Mouse (Mus musculus) forebrain, postnatal 0 days (tissue): ENCODE measurements at regions not wholly inside any gene's neighbourhood (a gene's known extent, or its start where the extent isn't known, plus 50 kb on each side); places are given as distances from the start of the nearest gene placed in this dataset.
A peak's percentile ranks its signal among the peaks of the same experiment; 100 is the strongest.

Source experiments
- ATAC-seq: fragments of 200-750 bp; cut with Nextera tagmentation; 2 replicates; pipeline ENCODE4 v1.8.0; 2017; ENCODE audit warnings: mild to moderate bottlenecking, moderate library complexity
- DNase-seq: peaks from one replicate; pipeline ENCODE4 v3.0.0-alpha.2; 2015
- H3K27ac ChIP-seq: fragments of 300-500 bp; sonication (generic); 2 replicates; pipeline ENCODE4 v1.5.1; 2014; ENCODE audit warnings: low read depth, mild to moderate bottlenecking, antibody characterized with exemption, low read length, moderate library complexity, mixed read lengths
- H3K27me3 ChIP-seq: fragments of 300-500 bp; sonication (generic); 2 replicates; pipeline ENCODE4 v1.6.1; 2014; ENCODE audit warnings: mild to moderate bottlenecking, low read length, mixed read lengths; ENCODE audit not compliant: insufficient read depth
- H3K36me3 ChIP-seq: fragments of 300-500 bp; sonication (generic); 2 replicates; pipeline ENCODE4 v1.6.1; 2014; ENCODE audit warnings: mild to moderate bottlenecking, moderate library complexity; ENCODE audit not compliant: insufficient read depth
- H3K4me1 ChIP-seq: fragments of 300-500 bp; sonication (generic); 2 replicates; pipeline ENCODE4 v1.6.1; 2014; ENCODE audit warnings: antibody characterized with exemption; ENCODE audit not compliant: insufficient read depth
- H3K4me2 ChIP-seq: fragments of 300-500 bp; sonication (generic); 2 replicates; pipeline ENCODE4 v1.6.1; 2014; ENCODE audit warnings: low read depth, mild to moderate bottlenecking, moderate library complexity
- H3K4me3 ChIP-seq: fragments of 300-500 bp; sonication (generic); 2 replicates; pipeline ENCODE4 v1.5.1; 2014; ENCODE audit warnings: low read depth, low read length, mixed read lengths
- H3K9ac ChIP-seq: fragments of 300-500 bp; sonication (generic); 2 replicates; pipeline ENCODE4 v1.6.1; 2014; ENCODE audit warnings: mild to moderate bottlenecking
- H3K9me3 ChIP-seq: fragments of 300-500 bp; sonication (generic); 2 replicates; pipeline ENCODE4 v1.6.1; 2016; ENCODE audit warnings: low read length
- CTCF ChIP-seq: sonication (generic); IDR thresholded peaks from 2 replicates; pipeline ENCODE4 v1.5.1; 2016; ENCODE audit warnings: antibody characterized with exemption, control low read depth, low read depth
- WGBS: fragments of 180-500 bp; shearing (Covaris S2); extraction: QIAGEN DNeasy Blood & Tissue Kit; methylation state at CpG from one replicate; pipeline ENCODE4 v1.1.7; 2014; 5-methylcytosine and 5-hydroxymethylcytosine counted together

GRCm38 (mm10) chr10:92021036-92021435 lies 701.2 kb downstream of the Nedd1 start:
- Histone ChIP-seq H3K36me3 (no peaks in the 10 kb centered on the region), H3K9me3 (no peaks in the 10 kb centered on the region), H3K4me2 (no peak overlapping the region), H3K4me3 (no peak overlapping the region), H3K27ac (no peak overlapping the region), H3K9ac (no peak overlapping the region), H3K27me3 (no peaks in the 10 kb centered on the region), H3K4me1 (no peaks in the 10 kb centered on the region)
- WGBS, result 42% methylated on average over 1 of the region's 1 CpGs
- DNase-seq (no peak), ATAC-seq (no peak)
- no peak for TF ChIP-seq CTCF

GRCm38 (mm10) chr10:92009551-92009950 lies 712.7 kb downstream of the Nedd1 start:
- DNase-seq (peak; percentile 18), ATAC-seq (peak; percentile 36; the same call in 1 of the 2 replicates)
- Histone ChIP-seq H3K27ac (no peak overlapping the region), H3K9ac (no peak overlapping the region), H3K4me3 (no peak overlapping the region), H3K4me2 (no peak overlapping the region), H3K9me3 (no peaks in the 10 kb centered on the region), H3K4me1 (no peaks in the 10 kb centered on the region), H3K36me3 (no peaks in the 10 kb centered on the region), H3K27me3 (no peaks in the 10 kb centered on the region)
- TF ChIP-seq CTCF, result no peak
- 10% methylated on average over 10 of the region's 10 CpGs for WGBS

- Histone ChIP-seq H3K27ac (no peak overlapping the region), H3K9ac (no peak overlapping the region), H3K27me3 (no peaks in the 10 kb centered on the region), H3K4me3 (no peak overlapping the region), H3K9me3 (no peaks in the 10 kb centered on the region), H3K36me3 (no peaks in the 10 kb centered on the region), H3K4me2 (no peak overlapping the region), H3K4me1 (no peaks in the 10 kb centered on the region)
- 44% methylated on average over 2 of the region's 2 CpGs for WGBS
- DNase-seq (no peak), ATAC-seq (no peak)
- no peak for TF ChIP-seq CTCF
Observed at GRCm38 (mm10) chr10:92007891-92008290, 714.3 kb downstream of the Nedd1 start.

GRCm38 (mm10) chr10:92006467-92006866 lies 715.8 kb downstream of the Nedd1 start:
- Histone ChIP-seq H3K9ac (no peak overlapping the region), H3K9me3 (no peaks in the 10 kb centered on the region), H3K36me3 (no peaks in the 10 kb centered on the region), H3K27me3 (no peaks in the 10 kb centered on the region), H3K4me2 (no peak overlapping the region), H3K27ac (no peak overlapping the region), H3K4me3 (no peak overlapping the region), H3K4me1 (no peaks in the 10 kb centered on the region)
- no peak for TF ChIP-seq CTCF
- no peak for DNase-seq
- no peak for ATAC-seq
- 34% methylated on average over 3 of the region's 3 CpGs for WGBS

- Histone ChIP-seq H3K27me3 (no peaks in the 10 kb centered on the region), H3K36me3 (no peaks in the 10 kb centered on the region), H3K4me3 (no peak overlapping the region), H3K9me3 (no peaks in the 10 kb centered on the region), H3K27ac (no peak overlapping the region), H3K4me1 (no peaks in the 10 kb centered on the region), H3K9ac (no peak overlapping the region), H3K4me2 (no peak overlapping the region)
- no peak for TF ChIP-seq CTCF
- DNase-seq (peak; percentile 28), ATAC-seq (no peak)
- WGBS, result 32% methylated on average over 4 of the region's 4 CpGs
Observed at GRCm38 (mm10) chr10:91991040-91991439, 731.2 kb downstream of the Nedd1 start.

GRCm38 (mm10) chr10:91988364-91988763 lies 733.9 kb downstream of the Nedd1 start:
- DNase-seq, result peak; percentile 31
- H3K27me3 ChIP-seq, result no peaks in the 10 kb centered on the region
- H3K27ac ChIP-seq, result no peak overlapping the region
- no peaks in the 10 kb centered on the region for H3K9me3 ChIP-seq
- H3K4me1 ChIP-seq, result no peaks in the 10 kb centered on the region
- 15% methylated on average over 8 of the region's 8 CpGs for WGBS
- no peak for TF ChIP-seq CTCF
- no peaks in the 10 kb centered on the region for H3K36me3 ChIP-seq
- H3K4me3 ChIP-seq, result no peak overlapping the region
- H3K9ac ChIP-seq, result no peak overlapping the region
- no peak overlapping the region for H3K4me2 ChIP-seq
- ATAC-seq, result no peak

- no peaks in the 10 kb centered on the region for H3K9me3 ChIP-seq
- 87% methylated on average over 2 of the region's 2 CpGs for WGBS
- H3K4me2 ChIP-seq, result no peak overlapping the region
- no peak for DNase-seq
- no peaks in the 10 kb centered on the region for H3K4me1 ChIP-seq
- no peaks in the 10 kb centered on the region for H3K27me3 ChIP-seq
- no peaks in the 10 kb centered on the region for H3K36me3 ChIP-seq
- no peak for ATAC-seq
- TF ChIP-seq CTCF, result no peak
- H3K4me3 ChIP-seq, result no peak overlapping the region
- no peak overlapping the region for H3K9ac ChIP-seq
- no peak overlapping the region for H3K27ac ChIP-seq
Observed at GRCm38 (mm10) chr10:91979841-91980240, 742.4 kb downstream of the Nedd1 start.

- Histone ChIP-seq H3K36me3 (no peaks in the 10 kb centered on the region), H3K27me3 (no peaks in the 10 kb centered on the region), H3K4me3 (no peak overlapping the region), H3K27ac (no peak overlapping the region), H3K4me1 (0 out of 2 replicates have a peak, but pooled peaks cover 7% of the 10 kb centered on the region), H3K4me2 (no peak overlapping the region), H3K9ac (no peak overlapping the region), H3K9me3 (no peaks in the 10 kb centered on the region)
- 63% methylated on average over 2 of the region's 2 CpGs for WGBS
- ATAC-seq, result no peak
- no peak for TF ChIP-seq CTCF
- DNase-seq, result no peak
Observed at GRCm38 (mm10) chr10:91971951-91972350, 750.3 kb downstream of the Nedd1 start.
